Mouse (Mus musculus) right cerebral cortex, postnatal 36 days (tissue): ENCODE results near the gene Rpl4.
"Not testable (repeated sequence)": the region's sequence is repeated elsewhere in the genome, so short reads cannot be mapped to it uniquely, and the experiment has no call there.

Experiments
- DNase-seq, 2 experiments: peaks; one replicate each; pipeline ENCODE4 v3.0.0; 2022; ENCODE audit warnings: low spot score in 2 of 2, mixed read lengths in 1 of 2

The Rpl4 gene

GRCm38 (mm10) chr9:64172816-64173665 lies at the start of gene Rpl4, which contains the start of gene Zwilch:
Gene Rpl4 (plus strand): TSS chr9:64173375.
Gene Zwilch (minus strand): TSS chr9:64173104.
- DNase-seq, result peak; percentile 68

- DNase-seq, result not testable (repeated sequence)
Measured at GRCm38 (mm10) chr9:64124846-64125245, 48.3 kb upstream of the Rpl4 start.

- no peak for DNase-seq
Measured at GRCm38 (mm10) chr9:64125307-64125706, 47.9 kb upstream of the Rpl4 start.

- no peak for DNase-seq
Measured at GRCm38 (mm10) chr9:64126121-64126520, 47.1 kb upstream of the Rpl4 start.

- DNase-seq, result no peak
Measured at GRCm38 (mm10) chr9:64131623-64132022, 41.6 kb upstream of the Rpl4 start.

- peak in 1 of 2 experiments; percentile 9 for DNase-seq
Measured at GRCm38 (mm10) chr9:64138896-64139295, 34.3 kb upstream of the Rpl4 start.

- DNase-seq, result no peak
Measured at GRCm38 (mm10) chr9:64139879-64140278, 33.3 kb upstream of the Rpl4 start.

GRCm38 (mm10) chr9:64156641-64157040 lies 16.5 kb upstream of the Rpl4 start:
- no peak for DNase-seq

GRCm38 (mm10) chr9:64160471-64160870 lies 12.7 kb upstream of the Rpl4 start:
- DNase-seq, result no peak

- DNase-seq, result not testable (repeated sequence)
Measured at GRCm38 (mm10) chr9:64169967-64170366, 3.2 kb upstream of the Rpl4 start.

- DNase-seq, result no peak
Measured at GRCm38 (mm10) chr9:64172145-64172815, 895 bp upstream of the Rpl4 start.

GRCm38 (mm10) chr9:64173666-64174220 lies 568 bp downstream of the Rpl4 start:
- DNase-seq, result no peak

- DNase-seq, result no peak
Measured at GRCm38 (mm10) chr9:64174341-64174740, 1.2 kb downstream of the Rpl4 start.

- no peak for DNase-seq
Measured at GRCm38 (mm10) chr9:64174766-64175165, 1.6 kb downstream of the Rpl4 start.

- no peak for DNase-seq
Measured at GRCm38 (mm10) chr9:64175378-64175777, 2.2 kb downstream of the Rpl4 start.

- no peak for DNase-seq
Measured at GRCm38 (mm10) chr9:64178610-64178973, 5.4 kb downstream of the Rpl4 start.

- peak; percentile 86 to 87 for DNase-seq
Measured at GRCm38 (mm10) chr9:64178974-64179646, 5.9 kb downstream of the Rpl4 start, which contains the start of gene Snapc5. Gene Snapc5 (plus strand): TSS chr9:64179274.

- DNase-seq, result not testable (repeated sequence)
Measured at GRCm38 (mm10) chr9:64183295-64183694, 10.1 kb downstream of the Rpl4 start.

GRCm38 (mm10) chr9:64184166-64184840 lies 11.1 kb downstream of the Rpl4 start:
- no peak for DNase-seq

GRCm38 (mm10) chr9:64193879-64194278 lies 20.7 kb downstream of the Rpl4 start:
- no peak for DNase-seq

GRCm38 (mm10) chr9:64195554-64195953 lies 22.4 kb downstream of the Rpl4 start:
- DNase-seq, result peak; percentile 52 to 79
